Mouse (Mus musculus) limb, embryonic 13.5 days (tissue): ENCODE measurements around the gene Rfwd3. TPM values are rescaled to one million over a fixed set of nuclear protein-coding genes. Genes with fewer than 3 reads are reported as not detected.
"Not testable (repeated sequence)": the region's sequence is repeated elsewhere in the genome, so short reads cannot be mapped to it uniquely, and the experiment has no call there.

Experiments
- ATAC-seq: fragments of 200-750 bp; cut with Nextera tagmentation; 2 replicates; pipeline ENCODE4 v1.8.0; 2017; ENCODE audit warnings: low read depth, moderate number of reproducible peaks, moderate TSS enrichment; ENCODE audit not compliant: low FRiP score
- H3K27ac ChIP-seq: fragments of 300-500 bp; sonication (generic); 2 replicates; pipeline ENCODE4 v1.5.1; 2015; ENCODE audit warnings: inconsistent platforms, mild to moderate bottlenecking, moderate library complexity
- H3K27me3 ChIP-seq: fragments of 300-500 bp; sonication (generic); 2 replicates; pipeline ENCODE4 v1.6.1; 2015; ENCODE audit warnings: mild to moderate bottlenecking, inconsistent platforms
- H3K36me3 ChIP-seq: fragments of 300-500 bp; sonication (generic); 2 replicates; pipeline ENCODE4 v1.6.1; 2015; ENCODE audit warnings: inconsistent platforms, mild to moderate bottlenecking, moderate library complexity
- H3K4me1 ChIP-seq: fragments of 300-500 bp; sonication (generic); 2 replicates; pipeline ENCODE4 v1.6.1; 2015; ENCODE audit warnings: inconsistent platforms
- H3K4me2 ChIP-seq: fragments of 300-500 bp; sonication (generic); replicated peaks from 2 replicates; pipeline ENCODE4 v1.6.1; 2015; ENCODE audit warnings: inconsistent platforms, mild to moderate bottlenecking, moderate library complexity
- H3K4me3 ChIP-seq: fragments of 300-500 bp; sonication (generic); 2 replicates; pipeline ENCODE4 v1.5.1; 2015; ENCODE audit warnings: moderate library complexity, mild to moderate bottlenecking, inconsistent platforms
- H3K9ac ChIP-seq: fragments of 300-500 bp; sonication (generic); 2 replicates; pipeline ENCODE4 v1.6.1; 2015; ENCODE audit warnings: mild to moderate bottlenecking, inconsistent platforms
- H3K9me3 ChIP-seq: fragments of 300-500 bp; sonication (generic); 2 replicates; pipeline ENCODE4 v1.6.1; 2016; ENCODE audit warnings: inconsistent platforms
- WGBS: fragments of 180-500 bp; shearing (Covaris S2); methylation state at CpG from one replicate; pipeline ENCODE4 v1.1.7; 2015; 5-methylcytosine and 5-hydroxymethylcytosine counted together
- polyA plus RNA-seq: library from polyadenylated mRNA; unstranded; fragments of >200 nt; fragmentation: Nextera tagmentation; extraction: Ambion mirVana; gene quantifications from 2 replicates; pipeline ENCODE4 v1.2.1, GENCODE M21; 2015

The Rfwd3 gene
- polyA plus RNA-seq, 1 experiment from 2014 or later, result 56.9 TPM

- not testable (repeated sequence) for H3K4me1 ChIP-seq, H3K9me3 ChIP-seq, H3K36me3 ChIP-seq, H3K9ac ChIP-seq, H3K27ac ChIP-seq, H3K4me2 ChIP-seq, H3K27me3 ChIP-seq, ATAC-seq, H3K4me3 ChIP-seq
- 88% methylated on average over 15 of the region's 15 CpGs for WGBS
Observed at GRCm38 (mm10) chr8:111310006-111310405, 10.0 kb upstream of the Rfwd3 start.

GRCm38 (mm10) chr8:111305031-111305730 lies 5.2 kb upstream of the Rfwd3 start:
- Histone ChIP-seq H3K9ac (no peak overlapping the region), H3K27me3 (no peaks in the 10 kb centered on the region), H3K36me3 (no peaks in the 10 kb centered on the region), H3K4me2 (no peak overlapping the region), H3K4me3 (no peak overlapping the region), H3K9me3 (no peaks in the 10 kb centered on the region), H3K27ac (no peak overlapping the region), H3K4me1 (no peaks in the 10 kb centered on the region)
- WGBS, result 29% methylated on average over 5 of the region's 5 CpGs
- no peak for ATAC-seq

- Histone ChIP-seq H3K4me3 (no peak overlapping the region), H3K9ac (no peak overlapping the region), H3K4me2 (no peak overlapping the region), H3K27ac (no peak overlapping the region), H3K27me3 (no peaks in the 10 kb centered on the region), H3K36me3 (no peaks in the 10 kb centered on the region), H3K4me1 (no peaks in the 10 kb centered on the region), H3K9me3 (no peaks in the 10 kb centered on the region)
- ATAC-seq, result no peak
- WGBS, result 90% methylated on average over 3 of the region's 3 CpGs
Observed at GRCm38 (mm10) chr8:111304359-111304758, 4.3 kb upstream of the Rfwd3 start.

- H3K9ac ChIP-seq, H3K4me3 ChIP-seq, H3K4me2 ChIP-seq, H3K36me3 ChIP-seq, H3K4me1 ChIP-seq, H3K9me3 ChIP-seq, ATAC-seq, H3K27me3 ChIP-seq, H3K27ac ChIP-seq: not testable (repeated sequence)
- 88% methylated on average over 5 of the region's 5 CpGs for WGBS
Observed at GRCm38 (mm10) chr8:111303076-111303803, 3.2 kb upstream of the Rfwd3 start.

- peak overlapping the region; percentile 58 for H3K4me2 ChIP-seq
- H3K9ac ChIP-seq, result no peak overlapping the region
- peak overlapping the region; percentile 88 for H3K4me3 ChIP-seq
- ATAC-seq, result no peak
- H3K36me3 ChIP-seq, result peaks cover 11% of the 10 kb centered on the region
- H3K9me3 ChIP-seq, result no peaks in the 10 kb centered on the region
- H3K4me1 ChIP-seq, result peaks cover 10% of the 10 kb centered on the region
- H3K27me3 ChIP-seq, result no peaks in the 10 kb centered on the region
- WGBS, result 71% methylated on average over 11 of the region's 11 CpGs
- H3K27ac ChIP-seq, result no peak overlapping the region; the same call in 1 of the 2 replicates
Observed at GRCm38 (mm10) chr8:111300597-111301546, 850 bp upstream of the Rfwd3 start.

DNA sequence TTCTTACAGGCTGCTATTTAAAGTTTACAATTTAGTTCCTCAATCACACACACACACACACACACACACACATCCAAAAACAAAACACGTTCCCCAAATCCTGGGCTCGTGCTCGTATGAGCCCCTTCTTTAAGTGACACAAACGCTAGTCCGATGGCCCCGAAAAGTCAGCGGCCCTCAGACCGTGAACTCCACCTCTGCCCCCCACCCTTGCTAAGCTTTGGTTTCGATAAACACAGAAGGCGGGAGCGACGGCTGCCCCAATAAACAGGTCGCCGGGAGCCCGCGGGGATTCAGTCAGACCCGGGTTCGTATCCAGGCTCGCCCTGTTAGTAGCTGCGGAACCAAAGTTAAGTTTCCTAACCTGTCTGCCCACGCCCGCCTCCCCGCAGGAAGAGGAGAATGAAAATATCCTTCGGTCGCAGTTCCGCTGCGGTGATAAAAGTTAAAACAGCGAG lies 630 bp downstream of the Rfwd3 start:
- Histone ChIP-seq H3K27me3 (no peaks in the 10 kb centered on the region), H3K4me2 (peak overlapping the region; percentile 72), H3K4me1 (peaks cover 10% of the 10 kb centered on the region), H3K4me3 (peak overlapping the region; percentile 88), H3K9me3 (no peaks in the 10 kb centered on the region), H3K36me3 (peaks cover 21% of the 10 kb centered on the region), H3K27ac (peak overlapping the region; percentile 90), H3K9ac (peak overlapping the region; percentile 91)
- WGBS, result 0% methylated on average over 28 of the region's 28 CpGs
- ATAC-seq, result no peak

DNA sequence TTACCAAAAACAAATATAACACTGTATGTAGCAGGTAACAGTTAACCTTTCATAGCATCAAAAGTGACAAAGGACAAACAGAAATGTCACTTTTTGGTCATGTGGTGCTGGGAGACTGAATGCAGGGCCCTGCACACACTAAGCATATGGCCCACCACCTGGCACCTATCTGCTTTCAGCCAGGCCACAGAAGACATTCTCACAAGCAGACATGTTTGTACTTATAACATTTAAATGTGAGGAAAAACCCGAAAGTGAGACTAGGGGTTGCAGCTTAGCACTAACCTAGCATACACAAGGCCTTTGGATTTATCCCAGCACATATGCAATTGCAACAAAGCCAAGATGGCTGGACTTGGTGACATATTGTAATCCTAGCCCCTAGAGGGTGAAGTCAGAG lies 2.0 kb downstream of the Rfwd3 start:
- peak overlapping the region; percentile 31; the same call in 1 of the 2 replicates for H3K9ac ChIP-seq
- H3K4me2 ChIP-seq, result peak overlapping the region; percentile 72

DNA sequence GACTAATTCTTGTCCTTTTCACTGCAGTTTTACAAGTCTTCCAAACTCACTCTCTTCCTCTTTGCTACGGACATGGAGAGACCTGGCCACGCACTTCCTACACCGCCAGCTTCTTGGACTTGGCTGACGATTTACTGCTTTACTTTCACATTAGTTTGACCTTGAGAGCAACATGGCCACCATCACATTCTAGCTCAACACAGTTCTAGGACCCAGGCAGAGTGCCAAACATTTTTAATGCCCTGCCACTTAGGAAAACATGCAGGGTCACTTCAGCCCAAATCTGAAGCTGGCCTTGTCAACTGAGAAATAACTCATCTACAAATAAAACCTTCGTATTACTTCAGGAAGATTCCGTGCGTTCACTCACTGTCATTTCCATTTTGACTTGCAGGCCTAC lies 8.3 kb downstream of the Rfwd3 start:
- no peaks in the 10 kb centered on the region for H3K9me3 ChIP-seq
- H3K4me2 ChIP-seq, result no peak overlapping the region
- H3K36me3 ChIP-seq, result peaks cover 89% of the 10 kb centered on the region
- ATAC-seq, result no peak
- no peak overlapping the region for H3K4me3 ChIP-seq
- no peaks in the 10 kb centered on the region for H3K27me3 ChIP-seq
- no peaks in the 10 kb centered on the region; the same call in 1 of the 2 replicates for H3K4me1 ChIP-seq
- H3K27ac ChIP-seq, result no peak overlapping the region
- H3K9ac ChIP-seq, result no peak overlapping the region
- 93% methylated on average over 7 of the region's 7 CpGs for WGBS

More for the DNA sequence above, 2.0 kb downstream of the Rfwd3 start:
- H3K27me3 ChIP-seq, result no peaks in the 10 kb centered on the region
- ATAC-seq, result no peak
- H3K4me1 ChIP-seq, result peaks cover 10% of the 10 kb centered on the region
- no peak overlapping the region for H3K27ac ChIP-seq
- no peaks in the 10 kb centered on the region for H3K9me3 ChIP-seq
- 68% methylated on average over 1 of the region's 1 CpGs for WGBS
- H3K4me3 ChIP-seq, result no peak overlapping the region
- H3K36me3 ChIP-seq, result peaks cover 35% of the 10 kb centered on the region

- H3K27me3 ChIP-seq, result no peaks in the 10 kb centered on the region
- H3K4me3 ChIP-seq, result no peak overlapping the region
- no peak for ATAC-seq
- H3K9ac ChIP-seq, result no peak overlapping the region
- H3K27ac ChIP-seq, result no peak overlapping the region
- no peak overlapping the region for H3K4me2 ChIP-seq
- no peaks in the 10 kb centered on the region; the same call in 1 of the 2 replicates for H3K4me1 ChIP-seq
- H3K9me3 ChIP-seq, result no peaks in the 10 kb centered on the region
- H3K36me3 ChIP-seq, result peaks cover 93% of the 10 kb centered on the region
- WGBS, result 96% methylated on average over 7 of the region's 7 CpGs
Observed at GRCm38 (mm10) chr8:111290586-111290985, 9.4 kb downstream of the Rfwd3 start.

DNA sequence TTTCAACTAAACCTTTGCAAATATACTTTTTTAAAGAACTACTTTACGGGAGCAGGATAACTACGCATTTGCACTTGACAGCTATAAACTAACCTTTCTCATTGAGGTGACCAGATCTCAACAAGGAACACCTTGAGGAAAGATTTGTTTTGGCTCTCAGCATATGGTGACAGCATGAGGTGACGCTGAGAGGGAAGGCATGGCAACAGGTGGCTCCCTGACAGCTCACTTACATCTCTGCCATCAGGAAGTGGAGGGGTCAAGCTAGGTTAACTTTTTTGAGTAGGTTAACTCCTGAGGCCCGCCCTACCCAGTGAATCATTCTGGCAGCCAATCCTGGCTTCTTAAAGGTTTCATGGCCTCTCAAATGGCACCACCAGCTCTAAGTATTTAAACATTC lies 14.4 kb downstream of the Rfwd3 start:
- 88% methylated on average over 4 of the region's 4 CpGs for WGBS

DNA sequence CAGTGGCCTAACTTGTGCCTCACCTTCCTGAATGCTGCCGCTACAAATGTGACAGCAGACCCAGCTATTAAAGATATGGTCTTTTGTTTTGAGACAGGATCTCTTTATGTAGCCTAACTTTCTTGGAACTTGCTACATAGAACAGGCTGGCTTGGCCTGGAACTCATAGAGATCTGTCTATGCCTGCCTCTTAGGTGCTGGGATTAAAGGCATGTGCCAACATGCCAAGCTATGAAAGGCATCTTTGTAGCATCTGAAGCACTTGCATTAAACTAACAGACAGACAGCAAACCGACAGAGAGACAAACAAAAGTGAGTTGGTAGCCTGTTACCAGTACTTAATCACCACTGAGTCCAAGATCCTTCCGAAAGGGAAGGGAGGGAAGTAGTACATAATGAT lies 17.9 kb downstream of the Rfwd3 start:
- ATAC-seq, result no peak
- H3K9ac ChIP-seq, result no peak overlapping the region
- 92% methylated on average over 3 of the region's 3 CpGs for WGBS
- H3K4me2 ChIP-seq, result no peak overlapping the region
- no peak overlapping the region for H3K4me3 ChIP-seq
- H3K27ac ChIP-seq, result no peak overlapping the region
- no peaks in the 10 kb centered on the region for H3K4me1 ChIP-seq
- H3K9me3 ChIP-seq, result no peaks in the 10 kb centered on the region
- no peaks in the 10 kb centered on the region for H3K27me3 ChIP-seq
- peaks cover 92% of the 10 kb centered on the region for H3K36me3 ChIP-seq

More for the DNA sequence above, 14.4 kb downstream of the Rfwd3 start:
- Histone ChIP-seq H3K27me3 (no peaks in the 10 kb centered on the region), H3K36me3 (peaks cover 90% of the 10 kb centered on the region), H3K27ac (no peak overlapping the region), H3K4me1 (no peaks in the 10 kb centered on the region), H3K9me3 (no peaks in the 10 kb centered on the region), H3K9ac (no peak overlapping the region), H3K4me2 (no peak overlapping the region), H3K4me3 (no peak overlapping the region)
- ATAC-seq, result no peak

DNA sequence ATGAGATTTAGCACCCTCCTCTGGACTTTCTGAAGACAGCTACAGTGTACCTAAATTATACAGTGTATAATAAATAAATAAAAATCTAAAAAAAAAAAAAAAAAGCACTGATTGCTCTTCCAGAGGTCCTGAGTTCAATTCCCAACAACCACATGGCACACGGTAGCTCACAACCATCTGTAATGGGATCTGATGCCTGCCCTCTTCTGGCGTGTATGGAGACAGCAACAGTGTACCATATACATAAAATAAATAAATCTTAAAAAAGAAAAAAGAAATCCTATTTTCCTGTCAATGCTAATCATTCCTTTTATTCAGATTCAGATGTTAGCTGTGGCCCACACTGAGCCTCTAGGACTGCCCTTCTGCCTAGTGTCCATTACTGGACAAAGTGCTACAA lies 31.7 kb downstream of the Rfwd3 start:
- H3K27ac ChIP-seq, result no peak overlapping the region
- H3K36me3 ChIP-seq, result peaks cover 21% of the 10 kb centered on the region
- H3K4me3 ChIP-seq, result no peak overlapping the region
- no peaks in the 10 kb centered on the region for H3K4me1 ChIP-seq
- no peak for ATAC-seq
- H3K27me3 ChIP-seq, result no peaks in the 10 kb centered on the region
- H3K9me3 ChIP-seq, result peaks cover 11% of the 10 kb centered on the region; the same call in 1 of the 2 replicates
- no peak overlapping the region for H3K9ac ChIP-seq
- WGBS, result 77% methylated on average over 2 of the region's 2 CpGs
- H3K4me2 ChIP-seq, result no peak overlapping the region
